Mouse (Mus musculus) cerebellum, adult 18-20 months (tissue): ENCODE data around the gene Poc1b.

Source experiments
- DNase-seq, 2 experiments: peaks; one replicate each; pipeline ENCODE4 v3.0.0; 2021

Gene Poc1b

DNA sequence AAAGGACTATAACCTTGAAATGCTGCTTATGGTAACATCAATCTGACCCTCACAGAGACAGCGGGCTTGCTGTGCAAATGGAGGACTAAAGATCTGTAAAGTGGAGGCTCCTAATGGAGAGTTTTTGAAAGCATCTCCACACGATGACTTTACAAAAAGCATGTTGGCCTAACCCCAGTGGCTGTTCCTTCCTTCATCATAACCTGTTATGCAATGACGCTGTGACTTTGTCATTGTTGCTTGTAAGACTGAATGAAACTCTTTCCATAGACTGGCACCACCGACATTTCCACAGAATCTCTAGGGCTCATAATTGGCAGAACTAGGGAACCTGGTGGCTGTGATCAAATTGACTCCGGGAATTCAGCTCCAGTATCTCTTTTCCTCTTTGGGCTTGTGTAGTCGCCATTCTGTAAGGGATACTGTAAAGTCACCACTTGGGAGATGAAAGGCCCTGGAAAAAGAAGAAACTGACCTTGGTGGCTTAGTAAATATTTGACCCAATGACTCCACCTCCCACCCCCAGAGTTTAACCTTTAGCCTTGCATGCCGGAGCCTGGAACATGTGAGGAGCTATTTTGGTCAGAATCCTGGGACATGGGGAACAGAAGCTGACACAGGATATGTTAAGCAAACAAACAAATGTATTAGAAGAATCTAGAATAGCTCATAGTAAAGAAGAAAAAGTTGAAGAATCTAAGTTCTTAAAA, 125.8 kb downstream of the Poc1b start:
- DNase-seq, result no peak

DNA sequence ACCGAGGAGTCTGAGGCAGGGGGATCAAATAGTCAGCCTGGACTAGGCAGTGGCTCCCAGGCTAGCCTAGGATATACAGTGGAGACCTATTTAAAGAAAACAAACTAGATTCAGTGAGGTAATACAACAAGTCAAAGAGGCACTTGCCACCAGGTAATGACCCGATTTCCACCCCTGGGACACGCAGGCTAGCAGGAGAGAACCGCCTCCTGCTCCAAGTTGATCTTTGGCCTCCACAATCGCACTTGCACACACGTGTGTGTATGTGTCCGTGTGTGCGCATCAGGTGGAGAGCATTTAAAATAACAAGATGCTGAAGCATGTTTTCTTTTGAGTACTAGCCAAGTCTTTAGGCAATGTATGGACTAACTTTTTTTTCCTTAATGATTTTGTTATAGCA, 127.5 kb downstream of the Poc1b start:
- DNase-seq, result no peak

DNA sequence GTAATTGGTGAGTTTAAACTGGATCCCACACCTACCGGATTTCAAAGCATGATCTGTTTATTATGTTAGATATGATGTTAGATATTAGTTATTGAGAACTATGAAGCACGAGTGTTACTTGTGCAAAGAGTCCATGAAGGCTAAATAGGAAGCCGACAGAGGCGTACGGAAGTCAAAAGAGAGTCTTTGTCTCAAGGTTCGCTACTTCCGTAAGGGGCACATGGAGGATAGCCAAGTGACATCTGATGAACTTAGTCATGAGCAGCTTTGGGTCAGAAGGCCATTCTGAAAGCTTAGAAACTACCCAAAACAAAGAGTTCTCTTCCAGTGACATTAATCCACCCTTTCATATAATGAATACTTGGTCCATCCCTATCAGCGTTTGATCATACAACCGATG, 128.2 kb downstream of the Poc1b start:
- DNase-seq, result no peak

DNA sequence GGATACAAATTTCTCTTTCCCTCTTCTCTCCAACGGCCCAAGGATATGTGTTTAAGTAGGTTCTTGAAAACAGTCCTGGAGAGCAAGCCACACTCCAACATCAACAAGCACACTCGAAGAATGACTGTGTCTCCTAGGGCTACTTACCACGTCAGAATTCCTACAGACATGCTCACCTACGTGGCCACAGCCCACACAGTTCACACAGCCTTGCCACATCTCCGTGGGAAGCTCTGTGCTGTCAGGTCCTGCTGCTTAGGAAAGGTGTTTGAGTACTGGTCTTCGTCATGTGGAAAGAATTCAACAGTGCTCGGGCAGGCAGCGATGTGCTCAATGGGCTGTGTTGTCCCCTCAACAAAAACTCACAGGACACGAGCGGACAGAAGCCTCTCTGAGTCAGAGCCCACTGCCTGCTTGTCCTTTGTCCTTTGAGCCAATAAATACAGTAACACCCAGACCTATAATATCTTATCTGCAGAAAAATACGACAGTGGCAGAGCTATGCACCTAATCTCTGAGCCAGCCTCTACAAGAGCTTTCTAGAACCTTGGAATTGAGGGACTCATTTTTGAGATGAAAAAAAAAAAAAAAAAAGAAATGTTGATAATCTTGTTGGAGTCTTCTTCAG, 130.5 kb downstream of the Poc1b start:
- DNase-seq, result no peak

DNA sequence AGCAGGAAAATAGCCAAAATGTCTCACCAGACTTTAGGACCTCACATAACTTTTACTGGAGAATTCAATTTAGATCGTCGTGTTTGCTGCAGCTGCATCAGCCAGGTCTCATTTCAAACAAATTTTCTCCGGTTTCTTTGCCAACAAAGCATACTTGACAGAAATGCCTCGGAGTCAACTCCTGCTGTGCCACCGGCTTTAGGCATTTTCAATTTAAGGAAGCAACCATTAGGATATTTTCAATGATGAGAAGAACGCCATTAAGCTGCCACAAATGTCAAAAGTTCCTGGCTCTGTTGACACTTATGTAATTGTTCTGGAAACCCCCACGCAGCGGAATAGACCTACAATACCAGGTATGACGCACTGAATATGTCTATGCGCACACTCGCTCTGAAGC, 131.7 kb downstream of the Poc1b start:
- DNase-seq, result peak in 1 of 2 experiments; percentile 21

DNA sequence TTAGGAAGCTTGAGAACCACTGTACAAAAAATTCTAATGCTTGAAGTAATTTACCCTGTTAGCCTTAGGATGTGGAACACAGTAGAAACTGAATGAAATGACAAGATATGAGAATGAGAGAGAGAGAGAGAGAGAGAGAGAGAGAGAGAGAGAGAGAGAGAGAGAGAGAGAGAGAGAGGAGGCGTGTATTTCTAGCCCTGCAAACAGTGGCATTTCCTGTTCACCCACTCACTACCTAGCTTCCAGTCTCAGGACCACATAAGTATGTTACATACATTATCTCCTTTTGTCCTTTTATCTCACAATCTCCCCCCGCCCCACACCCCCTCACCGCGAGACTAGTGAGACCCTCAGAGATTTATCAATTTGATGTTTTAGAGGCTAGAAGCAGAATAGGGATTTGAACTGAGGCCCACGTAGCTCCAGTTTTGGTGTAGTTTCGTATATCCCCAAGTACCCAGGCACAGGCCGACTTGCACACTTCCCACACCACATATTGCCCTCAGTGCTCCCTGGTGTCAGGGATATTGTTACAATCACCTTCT, 134.5 kb downstream of the Poc1b start:
- no peak for DNase-seq

DNA sequence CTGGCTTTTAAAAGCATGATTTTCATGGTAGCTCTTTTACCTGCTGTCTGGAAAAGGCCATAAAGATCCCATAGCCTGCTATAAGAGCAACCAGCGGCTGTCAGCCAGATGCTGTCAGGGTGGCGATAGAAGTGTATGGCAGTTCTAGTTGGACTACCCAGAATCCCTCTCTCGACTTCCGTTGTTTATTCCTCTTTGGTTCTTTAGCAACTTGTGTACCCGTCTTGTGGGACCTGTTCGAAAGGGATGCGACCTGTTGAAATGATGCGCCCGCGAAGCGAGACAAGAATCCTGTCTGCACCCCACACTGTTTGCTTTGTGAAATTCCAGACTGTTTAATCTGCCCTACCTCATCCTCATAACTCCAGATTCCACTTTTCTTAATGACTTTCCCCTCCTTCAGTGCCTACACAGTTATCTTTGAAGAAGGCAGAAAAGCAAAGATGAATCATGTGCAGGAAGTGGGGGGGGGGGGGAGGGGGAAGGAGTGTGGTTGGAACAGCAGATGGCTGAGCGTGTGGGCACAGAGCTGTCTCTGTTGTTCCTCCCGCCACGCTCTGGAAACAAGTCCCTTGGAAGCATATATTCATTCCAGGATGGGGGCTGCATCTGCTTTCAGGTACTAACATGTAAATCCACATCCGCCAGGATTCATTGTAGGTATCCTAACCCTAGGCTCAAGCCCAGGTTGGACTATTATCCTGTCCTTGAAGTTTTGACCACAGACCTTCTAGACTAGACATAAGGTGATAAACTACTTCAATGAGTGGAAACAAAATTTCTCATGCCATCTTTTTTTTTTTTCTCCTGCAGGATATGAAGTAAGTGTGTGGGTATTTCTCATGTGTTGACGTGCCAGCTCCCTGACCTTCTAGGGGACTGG, 135.2 kb downstream of the Poc1b start:
- DNase-seq, result peak; percentile 16 to 30

DNA sequence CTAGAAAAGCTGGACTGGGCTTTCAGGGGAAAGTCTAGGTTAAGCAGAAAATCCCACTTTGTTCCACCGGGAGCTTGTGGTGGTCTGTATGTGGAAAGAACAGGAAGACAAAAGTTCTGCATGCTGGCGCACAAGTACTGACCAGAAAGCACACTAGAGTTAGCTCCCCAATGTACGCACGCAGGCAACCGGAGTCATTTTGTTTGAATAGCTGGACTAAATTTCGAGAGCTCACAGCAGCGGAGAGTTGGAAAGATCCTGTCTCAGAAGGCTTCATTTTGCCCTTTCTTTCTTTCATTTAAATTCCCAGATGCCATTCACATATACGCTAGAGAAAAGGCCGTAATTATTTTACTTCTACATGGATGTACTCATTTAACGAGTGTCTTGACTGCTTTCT, 135.9 kb downstream of the Poc1b start:
- DNase-seq, result no peak

DNA sequence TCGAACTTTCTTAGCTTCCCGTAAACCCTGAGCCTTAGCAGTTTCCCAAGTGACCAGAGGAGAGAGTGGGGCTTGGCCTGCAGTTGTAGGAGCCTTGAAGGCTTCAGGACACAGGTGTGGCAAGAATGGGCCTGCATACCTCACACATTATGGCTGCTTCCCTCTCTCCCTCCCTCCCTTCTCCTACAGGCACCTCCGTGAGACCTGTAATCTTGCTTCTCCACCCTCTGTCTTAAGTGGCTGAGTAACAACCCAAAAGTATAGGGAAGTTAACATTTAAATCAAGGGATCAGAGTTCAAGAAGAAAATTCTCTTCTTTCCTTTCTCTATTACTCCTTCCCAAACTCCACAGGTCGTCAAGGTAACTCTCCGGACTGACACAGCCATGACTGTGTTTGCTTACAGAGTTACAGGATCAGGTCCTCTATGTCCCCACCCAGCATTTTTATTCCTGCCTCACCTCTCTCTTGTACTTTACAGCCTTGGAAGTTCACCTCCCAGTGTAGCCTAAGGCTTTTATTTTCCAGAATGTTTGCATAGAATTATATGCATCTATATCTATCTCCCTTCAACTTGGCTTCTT, 137.2 kb downstream of the Poc1b start:
- DNase-seq, result no peak

DNA sequence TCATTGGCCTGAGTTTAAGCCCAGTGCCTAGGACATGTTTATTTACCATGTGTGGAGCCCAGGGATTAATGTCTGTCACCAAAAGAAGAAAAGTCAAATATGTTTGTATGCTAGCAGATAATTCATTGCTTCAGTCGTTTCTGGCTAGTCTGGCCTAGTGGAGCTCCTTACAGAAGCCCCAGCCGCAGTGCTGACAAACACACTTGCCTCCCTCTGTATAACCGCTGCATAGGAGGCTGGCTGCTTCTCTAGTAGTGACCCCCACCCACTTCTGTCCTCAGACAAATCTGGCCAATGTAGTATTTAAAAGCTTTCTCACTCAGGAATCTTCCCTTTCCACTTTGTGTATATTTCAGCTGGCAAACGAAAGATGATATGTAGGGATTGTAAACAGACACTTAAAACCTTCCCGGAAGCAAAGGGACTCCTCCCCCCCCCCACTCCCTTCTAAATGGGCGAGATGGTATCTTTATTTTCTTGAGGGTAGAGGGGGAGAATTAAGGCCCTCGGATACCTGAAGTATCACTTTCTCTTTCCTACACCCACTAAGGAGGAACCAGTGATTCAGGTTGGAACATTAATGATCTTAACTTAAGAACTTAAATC, 137.9 kb downstream of the Poc1b start:
- no peak for DNase-seq

DNA sequence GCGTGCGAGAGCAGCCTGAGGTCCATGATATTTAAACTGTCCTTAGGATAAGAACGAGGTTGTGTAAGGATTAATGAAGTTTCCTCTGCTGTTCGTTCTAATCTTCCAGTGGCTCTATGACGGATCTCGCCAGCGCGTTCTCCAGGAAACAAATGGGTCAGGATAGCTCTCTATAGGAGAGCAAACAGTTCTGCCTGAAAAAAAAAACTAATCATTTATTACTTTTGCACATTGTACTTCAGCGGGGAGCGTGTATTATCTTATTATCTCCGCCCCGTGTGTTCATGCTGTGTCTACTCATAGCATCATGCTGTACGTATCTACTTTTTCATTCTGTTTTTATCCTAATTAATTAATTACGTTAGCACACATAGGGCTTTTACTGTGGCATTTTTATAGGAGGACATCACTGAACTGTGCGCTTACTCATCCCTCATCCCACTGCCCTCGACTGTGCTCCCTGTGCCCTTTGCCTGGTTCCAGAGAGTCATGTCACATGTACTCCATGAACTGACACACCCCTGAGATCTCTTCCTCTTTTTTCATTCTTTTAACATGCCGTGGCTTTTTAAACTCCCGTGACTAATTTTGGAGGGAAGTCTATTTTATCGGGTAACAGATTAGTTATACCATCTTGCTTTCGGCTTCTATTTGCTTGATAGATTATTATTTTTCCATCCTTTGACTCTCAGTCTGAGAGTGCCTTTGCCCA, 140.1 kb downstream of the Poc1b start:
- DNase-seq, result no peak
